Mouse (Mus musculus): Measurements from ENCODE around the gene Gm20388. TPM values are rescaled to one million over a fixed set of nuclear protein-coding genes. Genes with fewer than 3 reads are reported as not detected.
"Not testable (repeated sequence)": the region's sequence is repeated elsewhere in the genome, so short reads cannot be mapped to it uniquely, and the experiment has no call there.

Gene Gm20388
- polyA plus RNA-seq, 1 experiment: 49.7 TPM

GRCm38 (mm10) chr8:120333681-120334080 is 423.0 kb downstream of the Gm20388 start:
- no peak overlapping the region for H3K27ac ChIP-seq (ENCODE audit: insufficient read depth, low read depth, low read length)
- TF ChIP-seq CTCF (conservative IDR thresholded peaks at IDR 0.05; ENCODE audit: insufficient read depth, insufficient read length, low read depth, low read length) (no peak), POLR2A (IDR thresholded peaks at IDR 0.05; ENCODE audit: low read depth, low read length) (no peak)
- no peak overlapping the region for H3K4me3 ChIP-seq (ENCODE audit: insufficient read depth, low read depth, low read length)
- H3K36me3 ChIP-seq (ENCODE audit: control insufficient read depth, insufficient read depth, low read length): no peaks in the 10 kb centered on the region
- DNase-seq: no peak
- H3K27me3 ChIP-seq (replicated peaks; ENCODE audit: control insufficient read depth, insufficient read depth, low read length): no peaks in the 10 kb centered on the region
- 0 out of 2 replicates have a peak, but pooled peaks cover 2% of the 10 kb centered on the region for H3K4me1 ChIP-seq (ENCODE audit: control insufficient read depth, insufficient read depth, low read length)
- 96% methylated on average over 4 of the region's 4 CpGs for WGBS

DNA sequence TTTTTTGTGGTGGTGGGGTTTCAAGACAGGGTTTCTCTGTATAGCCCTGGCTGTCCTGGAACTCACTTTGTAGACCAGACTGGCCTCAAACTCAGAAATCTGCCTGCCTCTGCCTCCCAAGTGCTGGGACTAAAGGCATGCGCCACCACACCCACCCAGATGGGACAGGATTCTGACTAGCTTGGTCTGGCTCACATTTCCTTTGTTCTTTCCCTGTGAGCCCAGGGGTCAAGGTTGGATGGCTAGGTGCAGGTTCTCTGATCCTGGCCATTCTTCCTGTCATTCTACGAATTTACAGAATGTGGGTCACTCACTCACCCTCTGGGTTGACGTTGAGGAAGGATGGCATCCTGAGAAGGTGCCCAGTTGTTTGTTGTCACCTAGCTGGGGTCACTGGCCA is 423.6 kb downstream of the Gm20388 start:
- H3K27me3 ChIP-seq (replicated peaks; ENCODE audit: control insufficient read depth, insufficient read depth, low read length); DNase-seq; H3K27ac ChIP-seq (ENCODE audit: insufficient read depth, low read depth, low read length); H3K4me3 ChIP-seq (ENCODE audit: insufficient read depth, low read depth, low read length); H3K4me1 ChIP-seq (ENCODE audit: control insufficient read depth, insufficient read depth, low read length); H3K36me3 ChIP-seq (ENCODE audit: control insufficient read depth, insufficient read depth, low read length): not testable (repeated sequence)
- 84% methylated on average over 3 of the region's 3 CpGs for WGBS

GRCm38 (mm10) chr8:120334878-120335261 is 424.2 kb downstream of the Gm20388 start:
- H3K36me3 ChIP-seq (ENCODE audit: control insufficient read depth, insufficient read depth, low read length): no peaks in the 10 kb centered on the region
- H3K4me1 ChIP-seq (ENCODE audit: control insufficient read depth, insufficient read depth, low read length): 0 out of 2 replicates have a peak, but pooled peaks cover 2% of the 10 kb centered on the region
- H3K4me3 ChIP-seq (ENCODE audit: insufficient read depth, low read depth, low read length): no peak overlapping the region
- H3K27ac ChIP-seq (ENCODE audit: insufficient read depth, low read depth, low read length): no peak overlapping the region
- no peaks in the 10 kb centered on the region for H3K27me3 ChIP-seq (replicated peaks; ENCODE audit: control insufficient read depth, insufficient read depth, low read length)
- DNase-seq: peak; percentile 28
- TF ChIP-seq CTCF (conservative IDR thresholded peaks at IDR 0.05; ENCODE audit: insufficient read depth, insufficient read length, low read depth, low read length): no peak
- TF ChIP-seq POLR2A (IDR thresholded peaks at IDR 0.05; ENCODE audit: low read depth, low read length): no peak
- 46% methylated on average over 5 of the region's 5 CpGs for WGBS

DNA sequence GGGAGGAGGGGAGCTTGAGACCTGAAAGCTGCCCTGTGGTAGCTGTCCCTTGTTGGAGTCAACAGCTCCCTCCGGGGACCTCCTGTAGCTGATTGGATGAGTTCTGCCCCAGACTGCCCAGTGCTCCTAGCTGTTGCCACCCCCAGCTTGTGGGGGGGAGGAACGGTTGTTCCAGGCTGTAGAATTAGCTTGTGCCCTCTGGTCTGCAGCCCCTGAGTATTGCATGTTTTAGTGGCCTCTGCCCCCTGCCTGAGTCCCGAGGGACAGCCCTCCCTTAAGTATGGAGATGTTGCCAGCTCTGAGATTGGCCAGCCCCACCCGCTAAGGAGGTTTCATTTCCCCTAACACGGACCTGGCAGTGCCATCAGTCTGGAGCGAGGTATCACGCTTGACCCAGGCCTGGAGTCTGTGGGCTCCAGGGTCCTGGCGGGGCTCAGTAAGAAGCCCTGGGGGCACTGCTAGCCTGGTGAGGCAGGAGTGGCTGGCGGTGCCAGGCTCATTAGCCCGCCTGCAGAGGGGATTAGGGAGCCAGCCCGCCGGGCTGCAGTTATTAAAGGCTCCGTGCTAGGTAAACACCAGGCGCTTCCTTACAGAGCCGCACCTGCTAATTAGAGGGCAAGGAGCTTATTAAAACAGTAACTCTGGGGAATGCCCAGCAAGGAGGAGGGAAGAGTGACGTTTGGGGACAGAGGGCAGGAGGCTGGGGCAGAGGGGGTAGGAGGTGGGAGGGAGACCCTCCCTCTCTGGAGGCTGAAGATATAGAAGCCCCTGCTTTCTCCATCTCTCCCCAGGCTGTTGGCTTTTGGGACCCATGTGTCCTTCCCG is 424.8 kb downstream of the Gm20388 start:
- Histone ChIP-seq H3K27me3 (replicated peaks; ENCODE audit: control insufficient read depth, insufficient read depth, low read length) (no peaks in the 10 kb centered on the region), H3K4me1 (ENCODE audit: control insufficient read depth, insufficient read depth, low read length) (0 out of 2 replicates have a peak, but pooled peaks cover 2% of the 10 kb centered on the region), H3K4me3 (ENCODE audit: insufficient read depth, low read depth, low read length) (no peak overlapping the region), H3K27ac (ENCODE audit: insufficient read depth, low read depth, low read length) (no peak overlapping the region), H3K36me3 (ENCODE audit: control insufficient read depth, insufficient read depth, low read length) (no peaks in the 10 kb centered on the region)
- WGBS: 23% methylated on average over 17 of the region's 17 CpGs
- DNase-seq: peak; percentile 15
- no peak for TF ChIP-seq POLR2A (IDR thresholded peaks at IDR 0.05; ENCODE audit: low read depth, low read length)
- TF ChIP-seq CTCF (conservative IDR thresholded peaks at IDR 0.05; ENCODE audit: insufficient read depth, insufficient read length, low read depth, low read length): no peak

GRCm38 (mm10) chr8:120336087-120336380 is 425.4 kb downstream of the Gm20388 start:
- DNase-seq: no peak
- H3K4me1 ChIP-seq (ENCODE audit: control insufficient read depth, insufficient read depth, low read length): 0 out of 2 replicates have a peak, but pooled peaks cover 2% of the 10 kb centered on the region
- H3K27ac ChIP-seq (ENCODE audit: insufficient read depth, low read depth, low read length): no peak overlapping the region
- TF ChIP-seq POLR2A (IDR thresholded peaks at IDR 0.05; ENCODE audit: low read depth, low read length): no peak
- H3K36me3 ChIP-seq (ENCODE audit: control insufficient read depth, insufficient read depth, low read length): no peaks in the 10 kb centered on the region
- no peaks in the 10 kb centered on the region for H3K27me3 ChIP-seq (replicated peaks; ENCODE audit: control insufficient read depth, insufficient read depth, low read length)
- 11% methylated on average over 9 of the region's 9 CpGs for WGBS
- no peak overlapping the region for H3K4me3 ChIP-seq (ENCODE audit: insufficient read depth, low read depth, low read length)

- TF ChIP-seq POLR2A (IDR thresholded peaks at IDR 0.05; ENCODE audit: low read depth, low read length): no peak
- no peak for TF ChIP-seq CTCF (conservative IDR thresholded peaks at IDR 0.05; ENCODE audit: insufficient read depth, insufficient read length, low read depth, low read length)
- no peaks in the 10 kb centered on the region for H3K27me3 ChIP-seq (replicated peaks; ENCODE audit: control insufficient read depth, insufficient read depth, low read length)
- no peak overlapping the region for H3K4me3 ChIP-seq (ENCODE audit: insufficient read depth, low read depth, low read length)
- DNase-seq: no peak
- 77% methylated on average over 5 of the region's 5 CpGs for WGBS
- H3K36me3 ChIP-seq (ENCODE audit: control insufficient read depth, insufficient read depth, low read length): no peaks in the 10 kb centered on the region
- H3K27ac ChIP-seq (ENCODE audit: insufficient read depth, low read depth, low read length): no peak overlapping the region
- 0 out of 2 replicates have a peak, but pooled peaks cover 2% of the 10 kb centered on the region for H3K4me1 ChIP-seq (ENCODE audit: control insufficient read depth, insufficient read depth, low read length)
Measured at GRCm38 (mm10) chr8:120336909-120337555, 426.4 kb downstream of the Gm20388 start.

GRCm38 (mm10) chr8:120337627-120338026 is 427.0 kb downstream of the Gm20388 start:
- H3K4me1 ChIP-seq (ENCODE audit: control insufficient read depth, insufficient read depth, low read length): 0 out of 2 replicates have a peak, but pooled peaks cover 2% of the 10 kb centered on the region
- no peak overlapping the region for H3K27ac ChIP-seq (ENCODE audit: insufficient read depth, low read depth, low read length)
- H3K27me3 ChIP-seq (replicated peaks; ENCODE audit: control insufficient read depth, insufficient read depth, low read length): no peaks in the 10 kb centered on the region
- TF ChIP-seq POLR2A (IDR thresholded peaks at IDR 0.05; ENCODE audit: low read depth, low read length) (no peak), CTCF (conservative IDR thresholded peaks at IDR 0.05; ENCODE audit: insufficient read depth, insufficient read length, low read depth, low read length) (no peak)
- H3K36me3 ChIP-seq (ENCODE audit: control insufficient read depth, insufficient read depth, low read length): no peaks in the 10 kb centered on the region
- 66% methylated on average over 5 of the region's 5 CpGs for WGBS
- no peak for DNase-seq
- H3K4me3 ChIP-seq (ENCODE audit: insufficient read depth, low read depth, low read length): no peak overlapping the region

Data from kidney, adult 2 months (tissue).